Mouse (Mus musculus) midbrain, embryonic 13.5 days (tissue): ENCODE data around the gene Nme8. TPM values are rescaled to one million over a fixed set of nuclear protein-coding genes. Genes with fewer than 3 reads are reported as not detected.

ENCODE experiments used
- ATAC-seq: fragments of 200-750 bp; cut with Nextera tagmentation; 2 replicates; pipeline ENCODE4 v1.8.0; 2017; ENCODE audit warnings: mild to moderate bottlenecking, moderate TSS enrichment, moderate library complexity
- H3K27ac ChIP-seq: fragments of 300-500 bp; sonication (generic); 2 replicates; pipeline ENCODE4 v1.5.1; 2015; ENCODE audit warnings: inconsistent platforms, mild to moderate bottlenecking, moderate library complexity
- H3K27me3 ChIP-seq: fragments of 300-500 bp; sonication (generic); 2 replicates; pipeline ENCODE4 v1.6.1; 2015; ENCODE audit warnings: mild to moderate bottlenecking, inconsistent platforms
- H3K36me3 ChIP-seq: fragments of 300-500 bp; sonication (generic); 2 replicates; pipeline ENCODE4 v1.6.1; 2015; ENCODE audit warnings: mild to moderate bottlenecking, inconsistent platforms
- H3K4me1 ChIP-seq: fragments of 300-500 bp; sonication (generic); replicated peaks from 2 replicates; pipeline ENCODE4 v1.6.1; 2015; ENCODE audit warnings: inconsistent platforms
- H3K4me2 ChIP-seq: fragments of 300-500 bp; sonication (generic); replicated peaks from 2 replicates; pipeline ENCODE4 v1.6.1; 2015; ENCODE audit warnings: moderate library complexity, mild to moderate bottlenecking, inconsistent platforms
- H3K4me3 ChIP-seq: fragments of 300-500 bp; sonication (generic); replicated peaks from 2 replicates; pipeline ENCODE4 v1.5.1; 2015; ENCODE audit warnings: mild to moderate bottlenecking, inconsistent platforms
- H3K9ac ChIP-seq: fragments of 300-500 bp; sonication (generic); replicated peaks from 2 replicates; pipeline ENCODE4 v1.6.1; 2015; ENCODE audit warnings: mild to moderate bottlenecking, inconsistent platforms
- H3K9me3 ChIP-seq: fragments of 300-500 bp; sonication (generic); 2 replicates; pipeline ENCODE4 v1.6.1; 2016; ENCODE audit warnings: mild to moderate bottlenecking, inconsistent platforms
- WGBS: fragments of 180-500 bp; shearing (Covaris S2); methylation state at CpG from one replicate; pipeline ENCODE4 v1.1.7; 2015; 5-methylcytosine and 5-hydroxymethylcytosine counted together
- polyA plus RNA-seq: library from polyadenylated mRNA; unstranded; fragments of >200 nt; fragmentation: Nextera tagmentation; extraction: Ambion mirVana; gene quantifications from 2 replicates; pipeline ENCODE4 v1.2.1, GENCODE M21; 2015

Gene Nme8
- polyA plus RNA-seq, 1 experiment from 2014 or later, result not detected

DNA sequence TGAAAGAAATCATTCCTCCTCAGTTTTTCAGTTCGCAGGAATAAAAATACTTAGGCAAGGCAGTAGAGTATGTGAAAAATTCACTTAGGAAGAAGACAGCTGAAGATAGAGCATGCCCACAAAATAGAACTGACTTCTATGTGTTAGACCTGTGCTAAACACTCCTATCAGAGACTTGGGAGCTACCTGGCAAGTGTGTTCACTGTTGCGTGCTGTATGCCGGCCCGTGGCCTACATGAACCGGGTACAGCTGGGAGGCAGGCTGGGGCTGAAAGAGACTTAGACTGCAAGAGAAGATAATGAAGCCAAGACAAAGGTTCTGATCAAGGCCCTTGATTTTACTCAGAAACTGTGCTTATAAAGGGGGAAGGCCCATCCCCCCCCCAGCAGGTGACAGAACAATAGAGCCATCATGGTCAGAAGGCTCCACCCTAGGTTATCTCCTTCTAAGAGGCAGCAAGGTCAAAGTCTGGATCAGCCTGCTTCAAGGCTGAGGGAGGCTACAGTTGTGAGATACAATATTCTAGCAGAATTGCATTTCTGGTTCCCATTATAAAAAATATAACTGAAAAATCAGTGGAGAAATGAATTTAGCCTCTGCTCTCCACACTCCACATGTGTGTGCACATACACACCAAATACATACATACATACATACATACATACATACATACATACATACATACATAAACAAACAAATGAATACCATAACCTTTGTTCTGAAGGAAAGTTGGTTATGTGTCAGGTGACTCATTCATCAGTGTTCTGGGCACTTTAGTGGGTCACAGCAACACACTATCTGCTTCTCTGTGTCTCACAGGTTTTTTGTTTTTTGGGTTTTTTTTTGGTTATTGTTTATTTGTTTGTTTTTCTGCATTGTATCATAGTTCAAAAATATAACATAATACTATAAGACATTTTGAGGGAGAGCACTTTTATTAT is 66.6 kb downstream of the Nme8 start:
- ATAC-seq, result no peak
- no peaks in the 10 kb centered on the region for H3K4me1 ChIP-seq
- H3K4me2 ChIP-seq, result no peak overlapping the region
- H3K36me3 ChIP-seq, result no peaks in the 10 kb centered on the region
- no peaks in the 10 kb centered on the region for H3K9me3 ChIP-seq
- no peak overlapping the region for H3K4me3 ChIP-seq
- no peaks in the 10 kb centered on the region for H3K27me3 ChIP-seq
- no peak overlapping the region for H3K27ac ChIP-seq
- H3K9ac ChIP-seq, result no peak overlapping the region
- 86% methylated on average over 5 of the region's 5 CpGs for WGBS

DNA sequence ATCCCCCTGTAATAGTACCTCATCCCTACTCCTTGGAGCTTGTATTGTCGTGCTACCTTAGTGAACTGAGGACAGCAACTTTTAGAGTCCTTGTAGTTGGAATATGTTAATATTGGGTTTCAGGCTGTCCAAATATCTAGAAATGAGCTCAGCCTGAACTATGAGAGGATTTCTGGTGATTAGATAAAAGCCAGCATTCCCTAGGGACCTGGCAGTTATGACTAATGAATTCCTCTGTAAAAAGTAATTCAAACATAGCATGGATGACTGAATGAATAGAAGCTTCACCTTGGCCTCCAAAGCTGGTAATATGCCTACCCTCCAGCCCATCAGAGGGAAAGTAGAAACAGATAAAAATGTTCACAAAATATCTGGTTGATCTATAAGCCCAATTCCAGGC is 71.1 kb downstream of the Nme8 start:
- Histone ChIP-seq H3K4me2 (no peak overlapping the region), H3K9me3 (no peaks in the 10 kb centered on the region), H3K9ac (no peak overlapping the region), H3K36me3 (no peaks in the 10 kb centered on the region), H3K4me3 (no peak overlapping the region), H3K4me1 (peaks cover 13% of the 10 kb centered on the region), H3K27ac (no peak overlapping the region), H3K27me3 (peaks cover 20% of the 10 kb centered on the region)
- no peak for ATAC-seq
- 83% methylated on average over 1 of the region's 1 CpGs for WGBS

- no peaks in the 10 kb centered on the region for H3K36me3 ChIP-seq
- H3K27ac ChIP-seq, result no peak overlapping the region
- 87% methylated on average over 11 of the region's 11 CpGs for WGBS
- peaks cover 25% of the 10 kb centered on the region for H3K27me3 ChIP-seq
- no peaks in the 10 kb centered on the region for H3K9me3 ChIP-seq
- peaks cover 13% of the 10 kb centered on the region for H3K4me1 ChIP-seq
- no peak overlapping the region for H3K4me3 ChIP-seq
- no peak overlapping the region for H3K4me2 ChIP-seq
- ATAC-seq, result no peak
- no peak overlapping the region for H3K9ac ChIP-seq
These were observed 72.8 kb downstream of the Nme8 start for GRCm38 (mm10) chr13:19624632-19625320.

DNA sequence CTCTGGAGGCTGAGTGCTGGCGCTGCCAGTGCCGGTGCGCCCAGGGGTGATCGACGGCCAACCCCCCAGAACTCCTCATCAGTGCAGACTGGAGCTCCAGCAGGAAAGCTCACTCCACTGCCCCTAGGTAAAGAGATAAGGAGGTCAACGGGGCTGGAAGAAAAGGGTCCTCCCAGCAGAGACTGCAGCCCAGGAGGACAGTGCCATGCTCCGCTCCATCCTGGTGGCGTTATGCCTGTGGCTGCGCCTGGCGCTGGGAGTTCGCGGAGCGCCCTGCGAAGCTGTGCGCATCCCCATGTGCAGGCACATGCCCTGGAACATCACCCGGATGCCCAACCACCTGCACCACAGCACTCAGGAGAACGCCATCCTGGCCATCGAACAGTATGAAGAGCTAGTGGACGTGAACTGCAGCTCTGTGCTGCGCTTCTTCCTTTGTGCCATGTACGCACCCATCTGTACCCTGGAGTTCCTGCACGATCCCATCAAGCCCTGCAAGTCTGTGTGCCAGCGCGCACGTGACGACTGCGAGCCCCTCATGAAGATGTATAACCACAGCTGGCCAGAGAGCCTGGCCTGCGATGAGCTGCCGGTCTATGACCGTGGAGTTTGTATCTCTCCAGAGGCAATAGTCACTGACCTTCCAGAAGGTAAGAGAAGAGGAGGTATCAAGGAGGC is 74.2 kb downstream of the Nme8 start:
- H3K27ac ChIP-seq, result no peak overlapping the region
- WGBS, result 19% methylated on average over 30 of the region's 30 CpGs
- H3K4me1 ChIP-seq, result peaks cover 20% of the 10 kb centered on the region
- no peaks in the 10 kb centered on the region for H3K36me3 ChIP-seq
- ATAC-seq, result peak; percentile 65
- H3K27me3 ChIP-seq, result peaks cover 25% of the 10 kb centered on the region
- H3K4me3 ChIP-seq, result peak overlapping the region; percentile 55
- H3K4me2 ChIP-seq, result peak overlapping the region; percentile 84
- H3K9me3 ChIP-seq, result no peaks in the 10 kb centered on the region
- peak overlapping the region; percentile 72 for H3K9ac ChIP-seq

- no peak within 1 kb of the TSS for H3K27ac ChIP-seq
- H3K4me1 ChIP-seq, result peaks cover 27% of the 10 kb centered on the region
- peak; percentile 64 for ATAC-seq
- H3K27me3 ChIP-seq, result peaks cover 25% of the 10 kb centered on the region
- H3K4me2 ChIP-seq, result peak within 1 kb of the TSS; percentile 84
- 3% methylated on average over 25 of the region's 25 CpGs for WGBS
- H3K9ac ChIP-seq, result peak within 1 kb of the TSS; percentile 72
- H3K4me3 ChIP-seq, result peak within 1 kb of the TSS; percentile 55
- no peaks in the 10 kb centered on the region for H3K36me3 ChIP-seq
- H3K9me3 ChIP-seq, result no peaks in the 10 kb centered on the region
These were observed 74.9 kb downstream of the Nme8 start, which contains the start of gene Sfrp4 for GRCm38 (mm10) chr13:19622573-19623227. Sfrp4 (plus strand) TSS chr13:19623104.

DNA sequence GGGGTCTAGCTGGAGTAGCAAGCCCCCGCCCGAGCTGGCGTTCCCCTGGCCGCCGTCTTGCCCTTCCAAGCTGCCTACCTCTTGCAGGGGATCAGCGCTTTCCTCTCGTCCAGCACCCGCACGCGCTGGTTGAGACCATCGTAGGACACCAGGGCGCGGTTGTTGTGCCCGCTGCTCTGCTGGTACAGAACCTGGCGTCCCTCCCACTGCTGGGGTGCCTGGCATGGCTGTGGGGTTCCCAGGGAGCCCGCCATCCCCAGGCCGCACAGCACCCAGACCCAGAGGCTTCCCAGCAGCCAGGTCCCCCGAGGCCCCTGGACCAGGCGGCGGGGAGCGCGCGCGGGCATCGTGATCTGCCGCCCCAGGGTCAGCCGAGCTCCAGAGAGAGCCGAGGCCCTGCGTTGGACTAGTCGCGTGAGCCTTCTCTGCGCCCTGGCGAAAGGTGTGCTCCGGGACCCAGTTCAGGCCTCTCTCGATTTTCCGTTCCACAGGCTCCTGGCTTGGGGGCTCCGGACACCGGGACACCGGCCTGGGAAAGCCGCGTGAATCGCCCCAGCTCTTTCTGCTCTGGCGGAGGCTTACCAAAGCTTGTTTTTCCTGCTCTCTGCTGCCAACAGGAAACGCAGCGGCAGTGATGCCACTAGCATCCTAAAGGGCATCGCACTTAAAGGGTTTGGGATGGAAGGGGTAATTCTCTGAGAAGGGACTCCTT is 78.2 kb downstream of the Nme8 start, which contains the start of gene Epdr1:
Epdr1 (minus strand) TSS at position 712 of the 712 bp plus-strand sequence.
- Histone ChIP-seq H3K4me1 (peaks cover 31% of the 10 kb centered on the region), H3K36me3 (0 out of 2 replicates have a peak, but pooled peaks cover 3% of the 10 kb centered on the region), H3K9me3 (no peaks in the 10 kb centered on the region), H3K4me3 (peak within 1 kb of the TSS; percentile 91), H3K4me2 (peak within 1 kb of the TSS; percentile 70), H3K27me3 (peaks cover 18% of the 10 kb centered on the region), H3K9ac (peak within 1 kb of the TSS; percentile 88), H3K27ac (peak within 1 kb of the TSS; percentile 90)
- under 1% methylated on average over 46 of the region's 46 CpGs for WGBS
- peak; percentile 85 for ATAC-seq

DNA sequence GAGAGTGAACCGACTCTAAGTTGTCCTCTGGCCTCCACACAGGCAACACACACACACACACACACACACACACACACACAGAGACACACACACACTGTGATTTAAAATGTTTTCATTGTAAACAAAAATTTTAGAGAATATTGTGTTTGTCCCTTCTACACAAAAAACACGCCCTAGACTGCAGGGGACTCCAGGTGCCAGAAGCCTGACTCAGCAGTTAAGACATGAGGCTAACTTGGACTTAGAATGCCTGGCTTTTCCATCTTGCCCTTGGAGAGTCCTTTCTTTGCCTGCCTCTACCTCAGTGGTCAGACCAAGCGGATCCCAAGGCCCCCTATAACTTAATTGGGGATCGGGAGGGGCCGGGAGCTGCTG is 78.8 kb downstream of the Nme8 start:
- 3% methylated on average over 5 of the region's 5 CpGs for WGBS
- no peaks in the 10 kb centered on the region for H3K9me3 ChIP-seq
- H3K4me2 ChIP-seq, result peak overlapping the region; percentile 70
- H3K27ac ChIP-seq, result peak overlapping the region; percentile 90
- peak; percentile 28 for ATAC-seq
- peak overlapping the region; percentile 91 for H3K4me3 ChIP-seq
- H3K9ac ChIP-seq, result peak overlapping the region; percentile 88
- peaks cover 13% of the 10 kb centered on the region for H3K27me3 ChIP-seq
- peaks cover 30% of the 10 kb centered on the region for H3K4me1 ChIP-seq
- H3K36me3 ChIP-seq, result 0 out of 2 replicates have a peak, but pooled peaks cover 3% of the 10 kb centered on the region

- no peak for ATAC-seq
- Histone ChIP-seq H3K4me1 (peaks cover 26% of the 10 kb centered on the region), H3K4me2 (peak overlapping the region; percentile 70), H3K9ac (no peak overlapping the region), H3K9me3 (no peaks in the 10 kb centered on the region), H3K27me3 (0 out of 2 replicates have a peak, but pooled peaks cover 5% of the 10 kb centered on the region), H3K4me3 (no peak overlapping the region; the same call in 1 of the 2 replicates), H3K36me3 (0 out of 2 replicates have a peak, but pooled peaks cover 3% of the 10 kb centered on the region), H3K27ac (no peak overlapping the region)
- 87% methylated on average over 4 of the region's 4 CpGs for WGBS
These were observed 79.5 kb downstream of the Nme8 start for GRCm38 (mm10) chr13:19618081-19618480.

DNA sequence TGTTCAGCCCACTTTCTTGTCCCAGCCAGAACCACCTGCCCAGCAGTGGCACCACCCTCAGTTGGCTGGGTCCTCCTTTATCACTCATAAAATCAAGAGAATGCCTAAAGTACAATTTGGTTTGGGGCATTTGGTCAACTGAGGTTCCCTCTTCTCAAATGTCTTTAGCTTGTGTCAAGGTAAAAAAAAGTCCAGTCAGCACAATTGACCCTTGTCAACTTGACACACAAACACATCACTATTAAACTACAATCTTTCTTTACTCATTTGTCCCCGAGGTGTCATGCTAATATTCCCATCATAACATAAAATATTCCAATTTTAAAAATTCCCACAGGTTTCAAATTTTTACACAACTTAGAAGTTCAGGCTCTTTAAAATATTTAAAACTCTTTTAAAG is 83.3 kb downstream of the Nme8 start:
- no peak overlapping the region for H3K4me2 ChIP-seq
- WGBS, result 98% methylated on average over 1 of the region's 1 CpGs
- no peak overlapping the region for H3K4me3 ChIP-seq
- H3K9ac ChIP-seq, result no peak overlapping the region
- peaks cover 31% of the 10 kb centered on the region for H3K4me1 ChIP-seq
- no peak overlapping the region for H3K27ac ChIP-seq
- ATAC-seq, result no peak
- H3K27me3 ChIP-seq, result no peaks in the 10 kb centered on the region
- H3K9me3 ChIP-seq, result no peaks in the 10 kb centered on the region
- 0 out of 2 replicates have a peak, but pooled peaks cover 3% of the 10 kb centered on the region for H3K36me3 ChIP-seq

DNA sequence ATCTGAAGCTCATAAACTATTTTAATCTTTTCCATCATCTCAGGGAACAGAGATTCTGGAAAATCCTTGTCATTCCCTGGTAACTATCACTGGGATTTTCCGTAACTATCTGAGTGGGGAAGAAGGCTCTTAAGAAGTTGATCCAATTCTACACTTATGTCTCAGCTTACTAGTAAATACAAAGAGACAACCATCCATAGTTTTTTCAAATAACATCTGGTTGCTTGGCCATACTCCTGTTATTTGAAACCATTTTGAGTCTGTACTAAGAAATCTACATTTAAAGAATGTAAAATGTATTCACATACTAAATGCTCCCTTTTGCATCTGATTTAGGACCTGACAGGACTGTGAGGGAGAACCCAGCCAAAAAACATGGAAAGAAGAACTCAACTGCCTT is 84.2 kb downstream of the Nme8 start:
- Histone ChIP-seq H3K9me3 (no peaks in the 10 kb centered on the region), H3K27me3 (no peaks in the 10 kb centered on the region), H3K9ac (no peak overlapping the region), H3K27ac (no peak overlapping the region), H3K4me2 (no peak overlapping the region), H3K4me3 (no peak overlapping the region), H3K4me1 (peaks cover 25% of the 10 kb centered on the region), H3K36me3 (0 out of 2 replicates have a peak, but pooled peaks cover 3% of the 10 kb centered on the region)
- ATAC-seq, result no peak
- 73% methylated on average over 1 of the region's 1 CpGs for WGBS

- 39% methylated on average over 3 of the region's 3 CpGs for WGBS
- H3K4me3 ChIP-seq, result no peak overlapping the region
- no peak for ATAC-seq
- H3K36me3 ChIP-seq, result 0 out of 2 replicates have a peak, but pooled peaks cover 3% of the 10 kb centered on the region
- H3K4me2 ChIP-seq, result no peak overlapping the region
- no peak overlapping the region for H3K9ac ChIP-seq
- no peaks in the 10 kb centered on the region for H3K27me3 ChIP-seq
- H3K4me1 ChIP-seq, result peaks cover 21% of the 10 kb centered on the region
- no peak overlapping the region for H3K27ac ChIP-seq
- H3K9me3 ChIP-seq, result no peaks in the 10 kb centered on the region
These were observed 84.6 kb downstream of the Nme8 start for GRCm38 (mm10) chr13:19612963-19613362.
